Mouse (Mus musculus): ENCODE data around the gene Ropn1l.

Gene Ropn1l

DNA sequence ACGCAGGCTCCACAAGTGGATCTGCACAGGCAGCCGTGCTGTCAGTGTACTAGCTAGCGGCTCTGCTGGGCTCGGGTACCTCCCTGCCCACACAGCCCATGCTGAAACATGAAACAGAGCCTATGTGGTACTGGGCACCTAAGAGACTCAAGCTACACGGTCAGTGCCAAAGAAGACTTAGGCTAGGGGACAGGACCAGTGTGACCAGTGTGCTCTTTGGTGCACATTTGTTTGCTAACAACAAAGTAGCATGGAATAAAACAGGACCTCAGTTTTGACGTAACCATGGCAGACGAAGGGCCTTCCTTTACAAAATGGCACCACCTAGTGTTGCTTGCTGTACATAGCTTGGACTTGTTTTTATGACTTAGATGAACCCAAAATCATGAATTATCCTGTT is 6.4 kb downstream of the Ropn1l start:
- in situ Hi-C loops (cut with MboI, MseI), result loop anchor here (10.0 kb wide), 1 partner anchor 148 kb away; no protein-coding TSS in a partner anchor

DNA sequence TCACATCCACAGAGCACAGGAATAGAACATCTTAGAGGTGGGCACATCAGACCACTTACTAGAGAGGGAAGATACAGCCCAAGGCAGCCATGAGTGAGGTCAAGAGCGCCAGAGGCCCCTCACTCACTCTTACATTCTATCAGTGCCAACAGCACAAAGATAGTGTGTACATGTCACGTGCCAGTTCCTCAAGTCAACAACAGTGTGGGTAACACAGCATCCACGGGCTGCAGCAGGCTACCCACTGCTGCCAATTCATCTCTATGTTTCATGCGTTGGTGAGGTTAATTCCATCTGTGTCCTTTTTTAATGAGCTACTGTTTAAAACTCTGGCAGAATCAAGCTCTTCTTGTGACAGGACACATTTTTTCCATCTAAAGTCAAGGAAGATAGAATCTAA is 10.8 kb downstream of the Ropn1l start:
- in situ Hi-C loops (cut with MboI, MseI), result loop anchor here (10.0 kb wide), 1 partner anchor 152 kb away; no protein-coding TSS in a partner anchor

DNA sequence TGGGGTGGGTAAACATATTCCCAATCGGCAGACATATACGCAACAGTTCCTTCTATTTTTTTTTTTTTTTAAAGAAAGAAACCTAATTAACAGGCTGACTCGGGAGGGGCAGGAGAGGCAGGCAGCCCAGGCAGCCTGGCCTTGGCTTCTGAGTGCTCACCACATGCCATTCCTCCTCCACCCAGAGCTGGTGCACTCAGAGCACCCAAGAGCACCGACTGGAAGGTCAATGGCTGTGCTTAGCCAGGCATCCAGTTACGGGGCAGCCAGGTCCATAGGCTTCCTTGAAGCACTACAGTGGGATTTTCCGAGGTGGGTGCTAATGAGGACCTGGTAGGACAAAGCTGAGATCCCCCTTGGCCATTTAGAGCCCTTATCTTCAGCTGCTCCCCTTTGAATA is 11.5 kb downstream of the Ropn1l start:
- in situ Hi-C loops (cut with MboI, MseI), result loop anchor here (10.0 kb wide), 1 partner anchor 153 kb away; no protein-coding TSS in a partner anchor

DNA sequence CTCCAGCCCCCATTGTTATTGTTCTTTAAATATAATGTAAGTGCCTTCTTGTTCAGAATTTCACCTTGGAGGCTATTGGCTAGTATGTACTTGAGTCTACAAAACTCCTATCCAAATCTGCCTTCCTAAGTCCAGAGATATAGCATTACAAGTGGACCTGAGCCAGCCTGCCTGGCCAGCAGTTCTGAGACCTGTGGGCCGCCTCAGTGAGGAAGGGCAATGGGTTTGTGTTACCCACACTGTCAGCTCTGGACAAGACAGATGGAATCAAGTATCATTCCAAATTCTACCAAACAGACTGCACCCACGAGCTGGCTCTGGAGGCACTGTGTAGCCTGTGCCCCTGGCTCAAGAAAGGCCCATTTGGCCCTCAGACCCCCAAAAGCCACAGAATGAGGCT is 16.7 kb downstream of the Ropn1l start:
- in situ Hi-C loops (cut with MboI, MseI), result no loop called here

DNA sequence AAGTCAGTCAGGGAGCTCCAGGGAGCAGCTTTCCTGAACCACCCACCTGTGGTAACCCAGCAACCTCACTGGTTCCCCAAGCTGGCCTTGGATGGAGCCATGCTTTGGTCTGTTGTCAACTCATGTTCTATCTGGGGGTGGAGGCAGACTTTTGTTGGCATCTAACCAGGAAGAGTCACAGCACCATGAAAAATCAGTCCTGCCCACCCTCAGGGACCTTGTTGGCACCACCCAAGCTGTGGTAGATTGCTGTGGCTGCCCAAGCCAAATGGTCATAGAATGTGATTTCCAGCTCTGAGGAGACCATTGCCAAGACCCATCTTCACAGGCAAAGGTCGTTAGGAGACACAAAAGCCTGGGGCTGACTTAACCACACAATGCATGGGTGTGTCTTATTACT is 17.5 kb downstream of the Ropn1l start:
- in situ Hi-C loops (cut with MboI, MseI), result no loop called here

DNA sequence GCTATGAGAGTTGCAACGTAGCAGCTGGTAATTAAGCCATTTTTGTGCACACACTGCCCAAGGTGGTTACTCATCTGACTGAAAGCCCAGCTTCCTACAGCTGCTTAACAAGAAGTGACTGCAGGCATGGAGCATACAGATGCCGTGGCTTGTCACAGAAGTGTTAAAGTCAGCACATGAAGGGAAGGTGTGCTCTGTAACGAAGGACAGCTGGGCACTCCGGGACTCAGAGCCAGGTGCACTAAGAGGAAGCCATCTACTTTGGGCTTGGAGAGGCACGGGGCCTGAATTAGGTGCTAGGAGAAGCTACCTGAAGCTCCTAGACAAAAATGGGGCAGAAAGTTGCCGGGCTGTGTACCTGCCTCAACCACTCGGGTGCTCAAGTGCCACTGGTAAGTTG is 19.8 kb downstream of the Ropn1l start:
- in situ Hi-C loops (cut with MboI, MseI), result no loop called here

DNA sequence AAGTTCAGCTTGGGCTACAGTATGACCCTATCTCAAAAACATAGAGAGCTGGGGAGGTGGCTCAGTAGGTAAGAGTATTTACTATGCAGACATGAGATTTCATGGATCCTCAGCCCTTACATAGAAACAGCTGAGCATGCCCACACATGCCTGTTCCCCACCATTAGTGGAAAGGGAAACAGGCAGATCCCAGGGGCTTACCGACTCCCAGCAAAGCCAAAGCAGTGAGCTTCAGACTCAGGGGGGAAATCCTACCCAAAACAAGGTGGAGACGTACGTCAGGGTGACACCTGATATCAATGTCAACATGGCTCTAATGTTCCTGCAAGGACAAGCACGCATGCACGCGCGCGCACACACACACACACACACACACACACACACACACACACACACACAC is 21.7 kb downstream of the Ropn1l start:
- in situ Hi-C loops (cut with MboI, MseI), result no loop called here

DNA sequence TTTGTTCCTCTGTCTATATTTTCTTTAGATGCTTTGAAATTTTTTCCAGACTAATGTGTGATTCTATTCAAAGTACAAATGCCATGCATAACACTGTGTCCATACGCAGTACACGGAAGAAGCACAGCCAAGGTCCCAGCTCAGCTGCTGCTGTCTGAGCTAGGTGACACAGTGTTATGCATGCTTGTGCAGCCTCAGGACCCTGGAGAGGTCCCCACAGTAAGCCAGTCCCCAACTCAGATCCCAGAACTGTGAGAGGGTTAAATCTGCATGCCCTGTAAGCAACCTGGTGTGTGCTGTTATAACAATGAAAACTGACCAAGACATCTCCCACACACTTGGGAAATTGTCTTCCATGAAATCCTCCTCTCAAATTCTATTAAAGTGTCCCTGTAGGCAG is 23.5 kb downstream of the Ropn1l start:
- in situ Hi-C loops (cut with MboI, MseI), result no loop called here

DNA sequence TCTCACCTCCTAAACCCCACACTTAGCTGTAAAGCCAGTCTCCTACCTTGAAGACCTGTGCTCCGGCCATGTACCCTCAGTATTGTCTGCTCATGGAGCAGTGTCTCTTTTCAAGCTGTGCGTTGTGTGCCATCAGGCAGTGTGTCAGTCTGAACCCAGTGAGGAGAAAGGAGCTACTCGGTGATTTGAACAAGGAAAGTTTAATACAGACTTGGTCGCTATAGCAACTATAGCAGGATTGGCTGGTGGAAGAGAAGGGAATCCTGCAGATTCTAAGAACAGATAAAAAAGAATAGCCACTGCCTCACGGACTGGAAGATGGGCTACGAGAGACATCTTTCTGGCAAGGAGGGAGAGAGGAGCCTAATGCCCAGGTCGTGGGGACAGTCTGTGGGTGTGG is 24.1 kb downstream of the Ropn1l start:
- in situ Hi-C loops (cut with MboI, MseI), result no loop called here

DNA sequence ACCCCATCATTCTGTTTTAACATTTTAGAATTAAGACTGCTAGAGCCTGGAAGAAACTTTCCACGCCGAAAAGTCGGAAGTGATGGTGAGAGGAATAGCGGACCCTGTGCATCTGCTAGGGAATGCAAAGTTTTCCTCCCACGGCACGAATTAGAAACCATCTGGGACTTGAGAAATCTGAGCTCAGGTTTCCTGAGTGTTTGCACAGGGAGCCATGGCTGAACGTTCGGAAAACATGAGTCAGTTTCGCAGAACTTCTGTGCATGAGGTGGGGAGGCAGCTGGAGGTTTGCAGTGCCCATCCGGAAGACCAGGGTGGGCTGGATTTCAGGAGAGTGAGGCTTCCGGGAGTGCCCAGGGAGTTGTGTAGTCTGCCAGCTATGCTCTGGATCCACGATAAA is 25.0 kb downstream of the Ropn1l start:
- in situ Hi-C loops (cut with MboI, MseI), result no loop called here

DNA sequence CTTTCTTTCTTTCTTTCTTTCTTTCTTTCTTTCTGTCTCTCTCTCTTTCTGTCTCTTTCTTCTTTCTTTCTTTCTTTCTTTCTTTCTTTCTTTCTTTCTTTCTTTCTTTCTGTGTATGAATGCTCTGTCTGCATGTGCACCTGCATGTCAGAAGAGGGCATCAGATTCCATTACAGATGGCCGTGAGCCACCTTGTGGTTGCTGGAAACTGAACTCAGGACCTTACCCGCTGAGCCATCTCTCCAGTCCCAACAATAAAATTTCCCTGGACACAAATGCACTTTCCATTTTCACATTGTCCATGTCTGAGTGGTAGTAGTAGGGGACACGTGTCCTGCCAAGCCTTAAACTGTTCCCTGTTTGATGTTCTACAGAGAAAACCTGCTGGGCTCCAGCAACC is 26.1 kb downstream of the Ropn1l start:
- in situ Hi-C loops (cut with MboI, MseI), result no loop called here

DNA sequence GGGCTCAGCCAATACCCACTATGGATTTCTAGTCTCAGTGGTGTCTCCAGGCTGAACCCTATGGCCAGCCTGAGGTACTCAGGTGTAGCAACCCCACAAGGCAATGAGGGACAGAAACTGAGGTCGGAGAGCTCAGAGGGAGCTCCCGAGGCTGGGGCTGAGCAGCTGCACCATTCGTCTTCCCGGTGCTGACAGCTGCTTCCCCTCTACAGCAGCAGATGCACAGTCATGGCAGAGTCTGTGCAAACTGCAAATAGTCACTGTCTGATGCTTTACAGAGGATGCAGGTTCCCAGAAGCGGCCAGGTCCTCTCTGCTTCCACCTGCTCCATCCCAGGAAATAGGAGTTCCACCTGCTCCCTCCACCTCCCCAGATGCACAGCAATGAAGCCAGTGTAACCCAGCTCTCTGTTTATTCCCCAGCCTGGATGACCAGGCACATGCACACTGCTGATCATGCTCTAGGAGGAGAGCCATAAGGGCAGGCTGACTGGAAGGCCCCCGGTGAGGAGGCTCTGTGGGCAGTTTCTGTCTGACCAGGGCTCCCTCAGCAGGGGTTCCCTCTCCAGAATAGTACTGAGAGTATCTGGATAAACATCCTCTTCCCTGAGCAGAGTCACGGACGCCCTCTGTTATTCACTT is 27.4 kb downstream of the Ropn1l start:
- in situ Hi-C loops (cut with MboI, MseI), result no loop called here

DNA sequence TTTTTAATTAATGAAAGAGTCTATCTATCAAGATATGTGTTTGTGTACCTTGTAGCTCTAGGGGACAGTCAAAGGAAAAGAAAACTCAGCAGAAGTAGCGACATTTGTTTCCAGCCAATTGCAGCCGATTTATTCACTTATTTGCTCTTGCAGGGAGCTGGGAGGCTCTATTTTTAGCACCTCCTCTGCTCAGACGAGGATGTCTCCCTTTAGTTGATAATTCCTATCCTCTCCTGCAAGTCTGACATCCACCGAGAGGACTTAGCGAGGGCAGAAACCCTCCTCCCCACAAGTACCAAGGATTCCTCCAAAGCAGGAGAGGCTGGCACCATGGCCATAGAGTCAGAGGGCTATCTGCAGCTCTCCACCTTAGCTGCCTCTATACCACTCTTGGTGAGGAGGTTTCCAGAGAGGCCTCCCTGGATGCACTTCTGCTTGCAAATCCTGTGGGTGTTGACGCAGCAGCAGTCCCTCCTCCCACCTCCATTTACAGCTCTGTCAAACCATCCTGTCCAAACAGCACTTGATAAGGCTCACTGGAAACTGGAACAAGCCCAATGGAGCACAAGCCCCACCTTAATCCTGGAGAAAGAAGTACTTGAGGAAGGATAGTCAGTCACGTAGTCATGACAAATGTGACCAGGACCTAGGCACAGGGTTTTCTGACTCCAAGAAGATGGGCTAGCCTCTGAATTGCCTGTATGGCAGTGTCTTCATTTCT is 30.7 kb downstream of the Ropn1l start:
- in situ Hi-C loops (cut with MboI, MseI), result loop anchor here (5.0 kb wide), 1 partner anchor 96 kb away; no protein-coding TSS in a partner anchor

DNA sequence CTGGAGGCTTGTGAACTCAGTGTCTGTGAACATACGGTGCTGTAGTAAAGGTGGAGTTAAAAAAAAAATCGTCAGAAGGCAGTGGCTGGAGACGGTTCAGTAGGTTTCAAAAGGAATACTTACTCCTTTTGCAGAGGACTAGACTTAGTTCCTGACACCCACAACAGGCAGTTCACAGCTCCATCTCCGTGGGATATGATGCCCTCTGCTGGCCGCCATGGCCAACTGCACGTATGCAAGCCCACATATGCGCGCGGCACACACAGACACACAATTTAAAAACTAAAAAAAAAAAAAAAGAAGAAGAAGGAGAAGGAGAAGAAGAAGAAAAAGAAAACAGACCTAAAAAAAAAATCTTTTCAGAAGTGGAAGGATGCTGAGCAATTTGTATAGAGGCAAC is 34.5 kb downstream of the Ropn1l start:
- in situ Hi-C loops (cut with MboI, MseI), result no loop called here

DNA sequence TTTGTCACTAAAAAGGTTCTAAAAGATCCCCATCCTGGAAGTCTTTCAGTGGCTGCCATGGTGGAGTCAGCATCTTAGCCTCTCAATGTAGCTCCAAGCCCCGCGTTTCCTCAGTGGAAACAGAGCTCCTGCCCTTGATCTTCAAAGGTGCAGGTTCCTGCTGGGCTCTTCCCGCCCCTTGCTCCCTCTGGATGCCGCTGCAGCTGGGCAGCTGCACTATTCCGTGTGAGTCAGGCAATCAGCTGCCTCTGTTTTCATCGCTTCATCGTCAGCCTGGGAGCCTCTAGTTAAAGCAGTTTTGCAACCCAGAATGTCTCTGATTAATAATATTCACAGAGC is 34.9 kb downstream of the Ropn1l start:
- in situ Hi-C loops (cut with MboI, MseI), result no loop called here

DNA sequence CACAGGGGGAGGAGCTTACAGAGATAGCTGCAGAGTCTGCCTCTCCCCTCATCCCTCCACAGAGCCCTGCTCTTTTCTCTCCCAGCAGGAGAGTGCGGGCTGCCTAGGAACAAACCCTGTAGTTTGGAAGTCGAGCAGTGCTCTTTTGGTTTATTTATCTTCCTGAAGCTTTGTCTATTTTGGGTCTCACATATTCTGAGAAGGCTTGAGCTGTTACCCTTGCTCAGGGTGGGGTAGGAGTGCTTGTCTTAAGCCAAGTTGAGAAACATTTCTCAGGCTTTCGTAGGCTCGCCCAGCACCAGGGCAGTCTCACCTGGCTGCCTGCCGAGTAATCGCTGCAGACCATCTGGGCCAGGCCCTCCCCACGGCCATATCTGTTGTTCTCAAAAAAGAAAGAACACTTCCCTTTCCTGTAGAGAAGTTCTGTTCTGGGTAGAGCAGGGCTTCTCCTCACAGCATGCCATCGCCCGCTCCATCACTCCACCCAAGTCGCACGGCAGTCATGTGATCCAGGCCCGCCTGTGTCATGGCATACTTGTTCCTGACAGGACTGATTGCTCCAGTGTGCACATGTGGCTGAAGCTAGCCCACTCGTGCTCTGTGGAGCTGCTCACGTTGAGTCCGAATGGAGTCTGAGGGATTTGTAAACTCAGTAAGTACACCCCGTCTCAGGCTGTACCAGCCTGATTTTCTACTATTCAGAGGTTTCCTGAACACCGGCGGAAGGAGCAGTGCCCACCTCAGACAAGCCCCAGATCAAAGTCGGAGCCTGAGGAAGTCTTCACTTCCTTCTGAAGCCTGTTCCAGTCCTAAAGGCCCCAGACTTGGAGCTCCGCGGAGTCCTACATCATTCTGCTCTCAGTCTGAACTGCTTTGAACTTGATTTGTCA is 35.5 kb downstream of the Ropn1l start:
- in situ Hi-C loops (cut with MboI, MseI), result no loop called here

DNA sequence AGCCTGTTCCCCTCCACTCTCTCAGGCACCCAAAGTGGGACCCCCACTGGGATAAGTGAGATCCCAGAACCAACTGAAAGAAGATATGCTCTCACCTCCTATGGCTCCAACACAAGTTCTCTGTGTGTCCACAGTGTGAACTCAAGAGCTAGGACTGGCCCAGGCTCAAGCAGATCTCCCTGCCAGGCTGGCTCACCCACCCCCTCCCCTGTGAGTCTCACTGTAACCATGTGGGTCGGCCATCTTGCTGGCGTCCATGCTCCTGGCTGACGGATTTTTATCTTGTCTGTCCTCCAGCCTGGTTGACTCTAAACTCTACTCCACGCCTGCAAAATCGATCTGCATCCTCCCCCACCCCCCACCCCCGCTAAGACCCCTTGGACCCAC is 36.1 kb downstream of the Ropn1l start:
- in situ Hi-C loops (cut with MboI, MseI), result no loop called here

DNA sequence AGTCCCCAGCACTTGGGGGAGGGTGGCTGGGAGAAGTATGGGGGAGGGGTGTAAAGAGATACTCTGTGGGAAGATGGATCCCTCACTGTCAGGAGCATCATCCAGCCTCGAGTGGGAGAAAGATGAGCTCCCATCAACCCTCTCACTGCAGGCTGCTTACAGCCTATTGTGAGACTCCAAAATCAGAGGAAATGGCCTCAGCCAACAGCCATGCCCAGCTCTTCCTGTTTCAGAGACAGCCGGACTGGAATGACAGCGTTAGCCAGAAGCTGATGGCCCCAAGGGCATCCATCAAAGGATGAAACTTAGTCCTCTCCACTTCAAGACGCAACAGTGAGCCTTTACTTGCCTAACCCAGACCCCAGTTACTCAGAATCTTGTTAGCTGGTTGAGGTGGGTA is 38.4 kb downstream of the Ropn1l start:
- in situ Hi-C loops (cut with MboI, MseI), result no loop called here

DNA sequence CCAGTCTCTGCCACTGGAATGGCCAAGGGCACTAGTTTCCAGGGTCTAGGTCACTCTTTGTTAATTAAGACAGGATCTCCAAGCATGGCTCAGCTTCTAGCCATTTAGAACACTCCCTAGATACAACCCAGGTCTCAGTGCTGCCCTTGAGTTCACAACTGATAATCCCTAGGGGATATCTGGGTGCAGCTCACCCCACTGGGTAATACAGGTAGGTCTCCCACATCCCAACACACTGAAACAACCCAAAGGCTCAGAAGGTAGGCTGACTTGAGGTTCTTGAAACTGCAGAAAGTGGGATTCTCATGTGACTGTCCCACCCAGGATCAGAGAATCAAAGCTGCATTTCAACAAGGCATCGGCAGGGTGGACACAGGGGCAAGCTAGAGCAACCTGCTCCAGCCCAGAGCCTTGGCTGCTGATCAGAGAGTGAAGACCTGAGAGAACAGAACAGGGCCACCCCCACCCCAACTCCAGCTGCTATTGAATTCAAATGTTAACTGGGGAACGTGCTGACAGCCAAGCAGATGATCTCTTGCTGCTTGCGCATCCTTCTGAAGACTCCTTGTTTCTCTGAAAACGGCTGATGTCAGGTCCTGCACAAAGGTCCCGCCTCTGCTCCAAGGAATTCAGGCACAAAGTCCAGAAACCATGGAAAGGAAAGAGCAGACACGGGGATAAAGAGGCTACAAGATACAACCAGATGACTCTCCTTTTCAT is 39.2 kb downstream of the Ropn1l start:
- in situ Hi-C loops (cut with MboI, MseI), result no loop called here

DNA sequence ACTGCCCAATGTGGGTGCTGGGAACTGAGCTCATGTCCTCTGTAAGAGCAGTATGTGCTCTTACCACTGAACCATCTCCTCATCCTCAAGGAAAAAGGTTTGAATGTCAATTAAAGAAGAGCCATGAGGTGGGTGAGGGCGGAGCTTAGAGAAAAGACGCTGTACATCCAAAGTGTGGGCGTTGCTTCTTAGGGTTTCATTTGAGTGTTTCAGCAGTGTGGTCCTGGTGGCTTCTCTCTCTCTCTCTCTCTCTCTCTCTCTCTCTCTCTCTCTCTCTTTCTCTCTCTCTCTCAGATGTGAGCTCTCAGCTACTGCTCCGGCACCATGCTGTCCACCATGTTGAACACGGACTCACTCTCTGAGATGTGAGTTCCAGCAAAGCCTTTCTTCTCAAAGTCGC is 39.9 kb downstream of the Ropn1l start:
- in situ Hi-C loops (cut with MboI, MseI), result no loop called here

DNA sequence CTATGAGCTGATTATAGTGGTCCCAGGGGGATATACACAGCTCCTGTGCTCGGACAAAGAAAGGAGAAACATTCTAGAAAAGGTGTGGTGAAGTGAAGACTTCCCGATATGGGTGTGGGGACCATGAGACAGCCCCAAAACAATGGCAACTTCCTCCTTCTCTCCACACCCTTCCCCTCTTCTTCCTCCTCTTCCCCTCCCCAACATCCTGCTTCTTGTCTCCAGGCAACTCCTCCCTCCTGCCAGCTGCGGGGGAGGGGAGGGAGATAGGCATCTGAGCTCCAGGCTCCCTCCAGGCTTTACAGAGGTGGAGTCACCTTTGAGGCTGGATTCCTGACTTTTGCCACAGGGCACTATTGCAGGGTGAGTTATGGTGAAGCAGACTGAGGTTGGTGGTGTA is 40.6 kb downstream of the Ropn1l start:
- in situ Hi-C loops (cut with MboI, MseI), result no loop called here

DNA sequence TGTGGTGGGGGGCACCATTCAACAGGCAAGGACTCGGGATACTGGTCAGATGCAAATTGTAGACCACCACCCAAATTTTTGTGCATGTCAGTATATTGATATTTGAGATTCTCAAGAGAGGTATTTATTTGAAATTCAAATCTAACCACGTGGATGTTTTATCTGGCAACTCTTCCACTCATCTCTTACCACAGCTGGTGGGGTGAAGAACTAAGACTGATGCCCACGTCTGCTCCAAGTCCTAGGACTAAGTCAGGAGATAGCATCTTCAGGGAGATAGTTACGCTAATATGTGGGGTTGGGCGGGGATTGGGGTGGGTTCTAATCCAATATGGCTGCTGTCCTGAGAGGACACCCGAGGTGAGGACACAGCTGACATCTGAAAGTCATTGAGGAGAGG is 41.1 kb downstream of the Ropn1l start:
- in situ Hi-C loops (cut with MboI, MseI), result no loop called here

Data from regulatory T cell (primary cell).